Mouse (Mus musculus): ENCODE results near the gene Egfl8.

Gene Egfl8

GRCm38 (mm10) chr17:34597566-34598095 lies 18.1 kb downstream of the Egfl8 start, which contains the start of gene Ager:
Gene Ager (plus strand): TSS chr17:34597862.
- DNase-seq (ENCODE audit: low spot score) = no peak

GRCm38 (mm10) chr17:34596098-34596497 lies 19.7 kb downstream of the Egfl8 start:
- no peak for DNase-seq (ENCODE audit: low spot score)

DNA sequence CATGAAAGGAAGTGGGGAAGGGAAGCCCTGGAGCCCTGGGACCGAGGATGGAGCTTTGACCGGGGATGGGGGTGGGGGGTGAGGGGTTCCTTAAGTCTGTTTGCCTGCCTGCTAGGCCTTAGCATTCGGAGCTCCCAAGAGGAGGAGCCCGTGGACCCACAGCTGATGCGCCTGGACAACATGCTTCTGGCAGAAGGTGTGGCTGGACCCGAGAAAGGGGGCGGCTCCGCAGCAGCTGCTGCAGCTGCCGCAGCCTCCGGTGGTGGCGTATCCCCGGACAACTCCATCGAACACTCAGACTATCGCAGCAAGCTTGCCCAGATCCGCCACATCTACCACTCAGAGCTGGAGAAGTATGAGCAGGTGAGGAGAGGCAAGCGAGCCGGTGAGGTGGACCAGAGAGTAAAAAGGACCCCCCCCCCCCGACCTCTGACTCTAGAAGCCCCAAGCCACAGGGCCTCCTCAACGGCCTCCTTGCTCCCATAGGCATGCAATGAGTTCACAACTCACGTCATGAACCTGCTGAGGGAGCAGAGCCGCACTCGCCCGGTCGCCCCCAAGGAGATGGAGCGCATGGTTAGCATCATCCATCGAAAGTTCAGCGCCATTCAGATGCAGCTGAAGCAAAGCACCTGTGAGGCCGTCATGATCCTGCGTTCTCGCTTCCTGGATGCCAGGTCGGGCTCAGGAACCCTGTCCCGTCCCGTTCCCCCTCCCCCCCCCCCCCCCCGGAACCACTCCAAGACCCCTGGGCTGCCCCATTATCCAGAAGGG lies 21.8 kb downstream of the Egfl8 start:
- DNase-seq (ENCODE audit: low spot score) = peak; percentile 83

- peak; percentile 60 for DNase-seq (ENCODE audit: low spot score)
These were observed 22.9 kb downstream of the Egfl8 start for GRCm38 (mm10) chr17:34592581-34593549.

DNA sequence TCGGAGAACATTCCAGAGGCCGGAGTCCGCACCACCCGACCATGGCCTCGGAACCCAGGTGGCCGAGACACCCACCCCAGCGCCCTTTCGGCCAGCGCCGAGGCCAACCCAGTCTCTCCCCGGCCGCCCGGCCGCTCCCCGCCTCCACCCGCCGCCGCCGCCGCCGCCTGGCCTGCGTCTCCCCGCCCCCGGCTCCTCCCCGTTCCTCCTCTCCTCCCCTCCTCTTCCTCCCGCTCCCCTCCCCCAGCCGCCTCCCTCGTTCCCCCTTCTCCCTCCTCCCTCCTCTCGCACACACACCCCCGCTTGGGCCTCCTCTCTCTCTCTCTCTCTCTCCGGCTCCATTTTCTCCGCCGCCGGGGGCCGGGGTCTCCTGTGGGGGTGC lies 23.8 kb downstream of the Egfl8 start:
- DNase-seq (ENCODE audit: low spot score) = peak; percentile 90

GRCm38 (mm10) chr17:34591029-34591993 lies 24.5 kb downstream of the Egfl8 start, which contains the start of gene Pbx2:
Gene Pbx2 (plus strand): TSS chr17:34591266.
- DNase-seq (ENCODE audit: low spot score) = peak; percentile 63

DNA sequence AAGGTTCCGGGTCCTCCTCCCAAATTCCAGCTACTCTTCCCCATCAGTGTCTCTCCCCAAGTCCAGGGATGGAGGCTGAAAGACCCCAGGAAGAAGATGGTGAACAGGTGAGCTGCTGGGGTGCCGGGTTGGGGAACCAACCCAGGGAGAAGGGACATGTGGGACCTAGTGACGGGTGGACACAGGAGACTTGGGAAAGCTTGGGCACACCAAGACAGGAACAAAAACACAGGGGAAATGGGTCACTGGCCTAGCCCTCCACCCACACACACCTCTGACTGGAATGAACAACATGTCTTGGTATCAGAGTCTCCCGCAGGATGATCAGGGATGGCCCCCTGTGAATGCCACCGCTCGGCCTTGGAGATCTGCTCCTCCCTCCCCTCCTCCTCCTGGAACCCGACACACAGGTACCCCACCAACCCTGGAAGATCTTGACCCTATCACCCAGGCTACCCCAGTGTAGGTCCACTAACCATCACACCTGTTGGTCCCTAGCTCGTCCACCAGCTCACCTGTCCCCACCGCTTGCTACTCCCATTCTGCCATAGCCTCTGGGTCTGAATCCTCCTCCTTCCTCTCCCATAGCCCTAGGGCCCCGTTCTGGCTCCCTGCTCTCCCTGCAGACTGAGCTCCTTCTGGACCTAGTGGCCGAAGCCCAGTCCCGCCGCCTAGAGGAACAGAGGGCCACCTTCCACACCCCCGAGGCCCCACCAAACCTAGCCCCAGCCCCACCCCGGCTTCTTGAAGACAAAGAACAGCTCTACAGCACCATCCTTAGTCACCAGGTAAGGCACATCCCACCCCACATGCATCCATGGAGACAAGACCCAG lies 25.4 kb downstream of the Egfl8 start:
- DNase-seq (ENCODE audit: low spot score) = peak; percentile 45

DNA sequence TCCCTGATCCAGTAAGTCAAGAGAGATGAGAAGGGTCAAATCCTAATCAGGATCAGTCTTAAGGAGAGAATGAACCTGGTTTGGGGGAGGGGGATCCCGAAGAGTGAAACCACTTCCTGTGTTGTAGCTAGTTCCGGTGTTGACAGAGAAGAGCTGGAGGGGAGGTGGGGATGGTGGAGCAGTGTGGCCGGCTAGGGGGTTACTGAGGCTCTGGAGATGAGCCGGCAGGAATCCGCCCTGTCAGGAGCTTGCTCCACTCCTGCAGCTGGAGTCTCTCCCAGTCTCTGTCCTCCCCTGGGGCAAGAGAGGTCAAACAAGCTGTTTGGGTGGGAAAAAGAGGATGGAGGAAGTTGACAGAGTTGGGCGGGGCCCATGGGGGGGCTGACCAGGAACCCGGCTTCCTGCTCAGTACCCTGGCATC lies 26.1 kb downstream of the Egfl8 start, which contains the start of gene Gpsm3:
Gene Gpsm3 (plus strand): TSS at position 126 of the 421 bp plus-strand sequence.
- peak; percentile 41 for DNase-seq (ENCODE audit: low spot score)

DNA sequence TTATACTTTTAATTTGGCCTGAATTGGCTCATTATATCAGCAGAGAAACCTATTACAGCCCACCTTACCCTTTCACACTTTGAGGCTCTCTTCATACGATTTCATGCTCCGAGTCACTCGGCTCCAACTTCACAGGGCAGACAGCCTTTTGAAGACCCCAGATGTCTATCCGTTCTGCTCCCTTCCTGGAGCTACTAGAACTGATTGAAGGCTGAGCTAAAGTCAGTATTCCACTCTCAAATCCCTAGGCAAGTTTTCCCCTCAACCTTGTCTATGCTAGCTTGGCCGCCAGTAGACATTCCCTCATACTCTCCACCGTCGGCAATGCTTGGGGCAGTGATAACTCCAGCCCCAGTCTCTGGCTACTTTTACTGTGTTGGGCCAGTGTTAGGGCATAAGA lies 26.6 kb downstream of the Egfl8 start:
- DNase-seq (ENCODE audit: low spot score) = no peak

GRCm38 (mm10) chr17:34588767-34589166 lies 27.0 kb downstream of the Egfl8 start:
- no peak for DNase-seq (ENCODE audit: low spot score)

DNA sequence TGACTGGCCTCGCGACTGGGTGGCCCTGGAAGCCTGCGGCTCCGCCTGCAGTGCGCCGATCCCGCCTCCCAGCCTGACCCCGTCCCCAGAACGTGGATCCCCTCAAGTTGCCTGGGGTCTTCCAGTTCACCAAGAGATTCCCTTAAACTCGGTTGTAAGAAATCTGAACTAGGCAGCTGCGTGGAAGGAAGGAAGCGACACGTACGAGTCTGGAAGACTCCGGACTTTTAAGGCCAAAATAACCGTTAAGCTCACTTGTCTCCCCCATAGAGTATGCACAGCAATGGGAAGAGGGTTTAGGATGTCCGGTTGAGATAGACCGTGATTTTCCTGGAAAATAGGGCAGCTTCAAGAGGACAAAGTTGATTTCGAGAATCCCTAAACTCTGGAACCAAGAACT lies 28.0 kb downstream of the Egfl8 start:
- no peak for DNase-seq (ENCODE audit: low spot score)

DNA sequence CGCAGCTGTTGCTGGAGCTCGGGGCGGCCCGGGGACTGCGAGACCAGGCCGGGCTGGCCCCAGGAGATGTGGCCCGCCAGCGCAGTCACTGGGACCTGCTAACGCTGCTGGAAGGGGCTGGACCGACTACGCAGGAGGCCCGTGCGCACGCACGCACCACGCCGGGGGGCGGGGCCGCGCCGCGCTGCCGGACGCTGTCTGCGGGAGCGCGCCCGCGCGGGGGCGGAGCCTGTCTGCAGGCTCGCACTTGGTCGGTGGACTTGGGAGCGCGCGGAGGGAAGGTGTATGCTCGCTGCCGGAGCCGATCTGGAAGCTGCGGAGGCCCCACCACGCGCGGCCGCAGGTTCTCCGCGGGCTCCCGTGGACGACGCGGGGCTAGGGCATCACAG lies 28.4 kb downstream of the Egfl8 start:
- peak; percentile 95 for DNase-seq (ENCODE audit: low spot score)

DNA sequence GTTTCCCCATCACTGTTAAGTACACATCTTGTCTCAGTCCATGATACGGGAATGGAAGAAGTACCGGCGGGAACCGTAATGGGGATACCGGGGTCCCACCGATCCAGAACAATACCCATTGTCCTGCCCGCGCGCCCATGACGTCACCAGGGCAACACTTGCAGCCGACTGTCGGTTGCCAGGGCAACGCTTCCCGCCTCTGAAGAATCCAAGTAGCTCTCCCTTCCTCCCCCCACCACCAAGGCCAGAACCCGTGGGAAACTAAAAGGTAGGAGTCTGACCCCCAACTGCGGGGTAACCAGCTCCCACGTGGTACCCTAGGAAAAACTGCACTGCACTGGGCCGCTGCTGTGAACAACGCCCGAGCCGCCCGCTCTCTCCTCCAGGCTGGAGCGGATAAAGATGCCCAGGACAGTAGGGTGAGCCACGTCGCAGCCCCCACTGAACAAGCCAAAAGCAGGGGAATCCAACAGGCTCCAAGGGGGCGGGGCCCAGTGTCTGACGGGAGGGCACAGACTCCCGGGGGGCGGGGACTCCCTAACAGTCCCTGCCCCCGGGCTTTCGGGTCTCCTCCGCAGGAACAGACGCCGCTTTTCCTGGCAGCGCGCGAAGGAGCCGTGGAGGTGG lies 28.9 kb downstream of the Egfl8 start:
- DNase-seq (ENCODE audit: low spot score) = peak; percentile 92

DNA sequence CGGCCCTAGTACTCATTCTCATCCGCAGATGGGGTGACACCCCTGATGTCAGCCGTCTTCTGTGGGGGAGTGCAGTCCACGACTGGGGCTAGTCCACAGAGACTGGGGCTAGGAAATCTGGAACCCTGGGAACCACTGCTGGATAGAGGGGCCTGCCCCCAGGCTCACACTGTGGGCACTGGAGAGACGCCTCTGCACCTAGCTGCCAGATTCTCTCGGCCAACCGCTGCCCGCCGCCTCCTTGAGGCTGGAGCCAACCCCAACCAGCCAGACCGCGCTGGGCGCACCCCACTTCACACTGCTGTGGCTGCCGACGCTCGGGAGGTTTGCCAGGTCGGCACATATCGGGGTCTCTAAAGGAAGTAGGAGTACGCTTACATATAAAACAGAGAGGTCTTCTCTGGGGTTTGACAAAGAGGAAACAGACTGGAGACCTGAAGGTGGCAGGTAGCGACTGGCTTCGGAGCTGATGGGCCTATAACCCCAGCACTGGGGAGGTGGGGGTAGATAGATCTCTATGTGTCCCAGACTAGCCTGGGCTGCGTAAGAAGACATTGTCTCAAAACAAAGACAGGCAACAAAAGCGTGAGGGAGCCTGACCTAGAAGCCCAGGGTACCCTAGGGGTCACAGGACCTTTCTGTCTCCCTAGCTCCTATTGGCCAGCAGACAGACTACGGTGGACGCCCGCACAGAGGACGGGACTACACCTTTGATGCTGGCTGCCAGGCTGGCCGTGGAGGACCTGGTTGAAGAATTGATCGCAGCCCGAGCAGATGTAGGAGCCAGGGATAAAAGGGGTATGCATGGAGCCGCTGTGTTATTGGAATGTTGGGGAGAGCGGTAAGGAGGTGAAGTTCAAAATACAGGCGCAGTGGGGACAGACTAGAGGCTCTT lies 29.6 kb downstream of the Egfl8 start:
- DNase-seq (ENCODE audit: low spot score) = no peak

DNA sequence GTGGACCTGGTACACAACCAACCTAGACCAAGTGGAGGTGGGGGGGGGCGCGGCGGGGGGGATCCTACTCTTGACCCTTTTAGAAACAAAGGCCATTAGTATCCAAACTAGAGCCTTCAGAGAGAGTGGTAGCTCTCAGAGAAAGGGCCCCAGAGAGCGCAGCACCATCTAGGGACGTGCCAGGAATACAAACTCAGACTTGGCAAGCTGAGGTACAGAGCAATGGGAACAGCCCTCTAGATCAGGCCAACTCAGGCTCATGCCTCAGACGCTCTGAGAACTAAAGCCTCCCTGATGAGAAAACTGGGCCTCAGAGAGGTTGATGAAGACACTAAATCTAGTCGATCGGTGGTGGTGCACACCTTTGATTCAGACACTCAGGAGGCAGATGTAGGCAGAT lies 30.6 kb downstream of the Egfl8 start:
- DNase-seq (ENCODE audit: low spot score) = no peak

- no peak for DNase-seq (ENCODE audit: low spot score)
These were observed 32.0 kb downstream of the Egfl8 start for GRCm38 (mm10) chr17:34583819-34584218.

- no peak for DNase-seq (ENCODE audit: low spot score)
These were observed 32.4 kb downstream of the Egfl8 start for GRCm38 (mm10) chr17:34583397-34583796.

GRCm38 (mm10) chr17:34582528-34582927 lies 33.2 kb downstream of the Egfl8 start:
- DNase-seq (ENCODE audit: low spot score) = no peak

- DNase-seq (ENCODE audit: low spot score) = no peak
These were observed 37.7 kb downstream of the Egfl8 start for GRCm38 (mm10) chr17:34578070-34578469.
